Mouse (Mus musculus): ENCODE data around the gene Tspan4.

- TF ChIP-seq CTCF (IDR thresholded peaks at IDR 0.05; ENCODE audit: low read depth, low read length) (no peak), TAL1 (conservative IDR thresholded peaks at IDR 0.05; ENCODE audit: low read depth, low read length) (no peak), POLR2AphosphoS5 (IDR thresholded peaks at IDR 0.05; ENCODE audit: insufficient replicate concordance, low read depth, low read length) (no peak), GATA1 (IDR thresholded peaks at IDR 0.05; ENCODE audit: borderline replicate concordance, low read length) (no peak), GATA2 (IDR thresholded peaks at IDR 0.05; ENCODE audit: borderline replicate concordance, low read depth, low read length) (no peak)
Observed at GRCm38 (mm10) chr7:141429310-141429709, 45.7 kb upstream of the Tspan4 start, which contains the start of gene Cend1.
